Mouse (Mus musculus): ENCODE data around the gene Hc. TPM values are rescaled to one million over a fixed set of nuclear protein-coding genes. Genes with fewer than 3 reads are reported as not detected.
A peak's percentile ranks its signal among the peaks of the same experiment; 100 is the strongest.

The Hc gene
- total and polyA plus RNA-seq, 3 experiments, result 0.74 to 1.2 (median 0.91) TPM

DNA sequence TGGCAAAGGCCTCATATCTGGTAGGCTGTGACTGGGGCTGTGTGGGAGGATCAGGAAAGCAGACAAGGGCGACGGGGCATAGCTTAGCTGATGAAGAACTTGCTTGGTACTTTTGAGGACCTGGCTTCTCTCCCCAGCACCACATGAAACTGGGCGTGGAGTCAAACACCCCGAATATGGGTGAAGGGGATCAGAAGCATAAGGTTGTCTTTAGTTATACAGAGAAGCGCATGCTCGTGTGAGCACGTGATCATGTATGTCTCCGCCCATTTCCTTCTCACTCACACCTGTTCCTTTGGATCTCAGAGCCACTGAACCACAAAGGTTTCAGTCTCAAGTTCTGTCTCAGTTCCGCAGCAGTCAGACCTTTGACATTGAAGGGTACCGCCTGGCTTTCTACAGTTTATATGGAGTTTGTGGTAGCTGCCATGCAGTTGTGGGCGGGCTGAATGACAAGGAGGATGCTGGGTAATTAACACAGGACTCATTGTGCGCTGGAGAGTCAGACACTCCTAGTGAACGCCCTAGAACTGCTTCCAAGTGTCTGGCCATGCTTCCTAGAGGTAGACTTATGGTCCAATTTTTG lies 97.8 kb downstream of the Hc start (continued):
- TF ChIP-seq JUND (conservative IDR thresholded peaks at IDR 0.05; ENCODE audit: low read depth, low read length) (peak; percentile 55; the same call in 1 of the 2 replicates), KAT2A (IDR thresholded peaks at IDR 0.05; ENCODE audit: insufficient replicate concordance, low read length) (peak; percentile 27; the same call in 1 of the 2 replicates), UBTF (IDR thresholded peaks at IDR 0.05; ENCODE audit: low read depth, low read length) (no peak), HCFC1 (IDR thresholded peaks at IDR 0.05; ENCODE audit: low read depth, low read length) (peak; percentile 70), GABPA (IDR thresholded peaks at IDR 0.05; ENCODE audit: insufficient replicate concordance, low read depth, low read length) (no peak), RAD21 (IDR thresholded peaks at IDR 0.05; ENCODE audit: low read depth, low read length) (no peak; the same call in none of the 2 replicates), ZKSCAN1 (IDR thresholded peaks at IDR 0.05; ENCODE audit: borderline replicate concordance, low read depth, low read length) (no peak), MYC (IDR thresholded peaks at IDR 0.05; ENCODE audit: low read depth, low read length) (peak; percentile 96), NRF1 (IDR thresholded peaks at IDR 0.05; ENCODE audit: low read depth, low read length) (peak; percentile 98), SMC3 (IDR thresholded peaks at IDR 0.05; ENCODE audit: low read depth, low read length) (no peak), USF1 (IDR thresholded peaks at IDR 0.05; ENCODE audit: low read depth, low read length) (peak; percentile 98), CHD1 (IDR thresholded peaks at IDR 0.05; ENCODE audit: low read depth, low read length) (0 out of 2 replicates have a peak, but pooled peaks have one; percentile 0), ETS1 (conservative IDR thresholded peaks at IDR 0.05; ENCODE audit: low read depth, low read length) (peak; percentile 91), MAZ (IDR thresholded peaks at IDR 0.05; ENCODE audit: low read depth, low read length) (no peak; the same call in 1 of the 2 replicates), CHD2 (IDR thresholded peaks at IDR 0.05; ENCODE audit: low read length) (peak; percentile 63; the same call in 1 of the 2 replicates), JUN (IDR thresholded peaks at IDR 0.05; ENCODE audit: insufficient read depth, low read depth, low read length) (peak; percentile 51; the same call in 1 of the 2 replicates), ELF1 (IDR thresholded peaks at IDR 0.05; ENCODE audit: low read depth, low read length) (peak; percentile 79), ZC3H11A (IDR thresholded peaks at IDR 0.05; ENCODE audit: low read depth, low read length) (no peak)

DNA sequence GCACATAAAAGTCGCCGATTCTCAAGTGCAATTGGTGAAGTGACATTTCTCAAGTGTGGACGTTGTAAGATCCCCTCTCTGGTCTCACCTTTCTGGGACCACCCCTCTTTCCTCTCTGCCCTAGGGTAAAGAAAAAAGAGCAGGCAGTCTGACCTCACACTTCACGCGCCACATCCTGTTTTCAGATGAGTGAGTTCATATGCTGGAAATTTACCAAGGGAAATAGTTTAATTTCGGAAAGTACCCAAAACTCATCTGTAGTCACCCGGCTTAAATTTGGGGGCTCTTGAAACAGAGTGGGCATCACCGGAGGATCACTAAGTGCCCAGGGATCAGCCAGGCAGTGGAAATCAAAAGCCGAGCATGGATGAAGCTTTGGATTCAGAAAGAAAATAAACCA lies 98.3 kb downstream of the Hc start:
- H3K4me1 ChIP-seq (ENCODE audit: control insufficient read depth in 1 of 2, insufficient read depth in 2 of 2), result peaks cover 22 to 75% of the 10 kb centered on the region in 2 experiments

More for the DNA sequence above, 98.3 kb downstream of the Hc start:
- H3K27ac ChIP-seq (ENCODE audit: insufficient read depth, low read depth), result peak overlapping the region; percentile 97
- dilution Hi-C loops (cut with MboI; ENCODE audit: extremely low pct_ligation_motif_present, extremely low pct_unique_long_range_greater_than_20kb, low sequenced_read_pairs) (no loop called here), in situ Hi-C loops (cut with MboI; ENCODE audit: low pct_ligation_motif_present, low pct_unique_long_range_greater_than_20kb, low sequenced_read_pairs) (loop anchor here (10.0 kb wide), 3 partner anchors 48 to 168 kb away; partner anchors contain the start of genes AI182371, Cntrl, Phf19 and Rabepk)
- peaks cover 0 to 4% of the 10 kb centered on the region in 2 experiments for H3K36me3 ChIP-seq (replicated peaks in 1 of 2; ENCODE audit: control insufficient read depth in 1 of 2, insufficient read depth in 1 of 2, low read length in 1 of 2)
- H3K4me3 ChIP-seq (replicated peaks in 1 of 3; ENCODE audit: low read depth in 2 of 3, low read length in 2 of 3, poor library complexity in 1 of 3), result peak overlapping the region in 1 of 3 experiments; percentile 32
- peak; percentile 79 for DNase-seq (ENCODE audit: extremely low read depth)
- peaks cover 3% of the 10 kb centered on the region; the same call in 1 of the 2 replicates for H3K79me2 ChIP-seq (replicated peaks; ENCODE audit: control insufficient read depth, extremely low read depth, insufficient read depth, poor library complexity, severe bottlenecking)
- H3K9ac ChIP-seq (ENCODE audit: insufficient read depth, low read depth), result peak overlapping the region; percentile 70
- peak overlapping the region; percentile 74 for H3K4me2 ChIP-seq (ENCODE audit: insufficient read depth, low read depth, poor library complexity, severe bottlenecking)
- H3K27me3 ChIP-seq (replicated peaks), result no peaks in the 10 kb centered on the region
- H3K9me3 ChIP-seq (replicated peaks; ENCODE audit: low read length), result peaks cover 4% of the 10 kb centered on the region
- peak; percentile 67 for TF ChIP-seq EP300 (IDR thresholded peaks at IDR 0.05; ENCODE audit: low read length)
- 0 out of 2 replicates have a peak, but pooled peaks have one; percentile 19 for TF ChIP-seq SIN3A (IDR thresholded peaks at IDR 0.05; ENCODE audit: low read length)
- peak; percentile 52; the same call in 1 of the 2 replicates for TF ChIP-seq JUND (conservative IDR thresholded peaks at IDR 0.05; ENCODE audit: low read depth, low read length)
- peak; percentile 33; the same call in 1 of the 2 replicates for TF ChIP-seq MEF2A (IDR thresholded peaks at IDR 0.05; ENCODE audit: borderline replicate concordance, low read depth, low read length)
- TF ChIP-seq ZNF384 (IDR thresholded peaks at IDR 0.05; ENCODE audit: low read depth, low read length), result peak; percentile 84
- TF ChIP-seq CHD1 (IDR thresholded peaks at IDR 0.05; ENCODE audit: low read depth, low read length), result peak; percentile 34; the same call in 1 of the 2 replicates
- no peak for TF ChIP-seq PAX5 (IDR thresholded peaks at IDR 0.05; ENCODE audit: low read length)
- TF ChIP-seq MYC (IDR thresholded peaks at IDR 0.05; ENCODE audit: low read depth, low read length), result peak; percentile 19; the same call in 1 of the 2 replicates
- no peak for TF ChIP-seq ZC3H11A (IDR thresholded peaks at IDR 0.05; ENCODE audit: low read depth, low read length)
- peak; percentile 56 for TF ChIP-seq JUN (IDR thresholded peaks at IDR 0.05; ENCODE audit: insufficient read depth, low read depth, low read length)
- peak; percentile 61; the same call in 1 of the 2 replicates for TF ChIP-seq TCF12 (IDR thresholded peaks at IDR 0.05; ENCODE audit: low read depth, low read length)
- peak; percentile 95 for TF ChIP-seq BHLHE40 (IDR thresholded peaks at IDR 0.05; ENCODE audit: low read depth, low read length)
- no peak for TF ChIP-seq CTCF (conservative IDR thresholded peaks at IDR 0.05 in 1 of 2, IDR thresholded peaks at IDR 0.05 in 1 of 2; ENCODE audit: low read depth in 2 of 2, low read length in 2 of 2)
- TF ChIP-seq ETS1 (conservative IDR thresholded peaks at IDR 0.05; ENCODE audit: low read depth, low read length), result peak; percentile 94
- no peak for TF ChIP-seq CHD2 (IDR thresholded peaks at IDR 0.05; ENCODE audit: low read length)
- TF ChIP-seq IRF4 (IDR thresholded peaks at IDR 0.05; ENCODE audit: low read depth, low read length), result peak; percentile 68
- peak; percentile 19; the same call in 1 of the 2 replicates for TF ChIP-seq ZMIZ1 (IDR thresholded peaks at IDR 0.05; ENCODE audit: low read depth, low read length)
